Mouse (Mus musculus) liver, embryonic 12.5 days (tissue): ENCODE measurements around the gene Pdxk. TPM values are rescaled to one million over a fixed set of nuclear protein-coding genes. Genes with fewer than 3 reads are reported as not detected.
A peak's percentile ranks its signal among the peaks of the same experiment; 100 is the strongest.

Experiments used
- ATAC-seq: fragments of 200-750 bp; cut with Nextera tagmentation; 2 replicates; pipeline ENCODE4 v1.8.0; 2017; ENCODE audit warnings: moderate number of reproducible peaks, mild to moderate bottlenecking, moderate library complexity
- H3K27ac ChIP-seq: fragments of 300-500 bp; sonication (generic); 2 replicates; pipeline ENCODE4 v1.5.1; 2016; ENCODE audit warnings: mild to moderate bottlenecking
- H3K27me3 ChIP-seq: fragments of 300-500 bp; sonication (generic); replicated peaks from 2 replicates; pipeline ENCODE4 v1.6.1; 2016; ENCODE audit warnings: mild to moderate bottlenecking, moderate library complexity
- H3K36me3 ChIP-seq: fragments of 300-500 bp; sonication (generic); 2 replicates; pipeline ENCODE4 v1.6.1; 2016; ENCODE audit warnings: mild to moderate bottlenecking, moderate library complexity
- H3K4me1 ChIP-seq: fragments of 300-500 bp; sonication (generic); 2 replicates; pipeline ENCODE4 v1.6.1; 2016
- H3K4me2 ChIP-seq: fragments of 300-500 bp; sonication (generic); 2 replicates; pipeline ENCODE4 v1.6.1; 2016; ENCODE audit warnings: mild to moderate bottlenecking, moderate library complexity
- H3K4me3 ChIP-seq: fragments of 300-500 bp; sonication (generic); 2 replicates; pipeline ENCODE4 v1.5.1; 2016; ENCODE audit warnings: mild to moderate bottlenecking, moderate library complexity
- H3K9ac ChIP-seq: fragments of 300-500 bp; sonication (generic); 2 replicates; pipeline ENCODE4 v1.6.1; 2016; ENCODE audit warnings: mild to moderate bottlenecking, moderate library complexity
- H3K9me3 ChIP-seq: fragments of 300-500 bp; sonication (generic); replicated peaks from 2 replicates; pipeline ENCODE4 v1.6.1; 2016; ENCODE audit warnings: mild to moderate bottlenecking, moderate library complexity
- WGBS: fragments of 180-500 bp; shearing (Covaris S2); methylation state at CpG from one replicate; pipeline ENCODE4 v1.1.7; 2016; ENCODE audit not compliant: insufficient replicate concordance; 5-methylcytosine and 5-hydroxymethylcytosine counted together
- polyA plus RNA-seq: library from polyadenylated mRNA; unstranded; fragments of >200 nt; fragmentation: Nextera tagmentation; extraction: Ambion mirVana; gene quantifications from 2 replicates; pipeline ENCODE4 v1.2.1, GENCODE M21; 2016

Gene Pdxk
- polyA plus RNA-seq, 1 experiment from 2014 or later = 8.2 TPM

- WGBS = 25% methylated on average over 10 of the region's 10 CpGs
- peak overlapping the region; percentile 57 for H3K9ac ChIP-seq
These were observed 7.1 kb downstream of the Pdxk start for GRCm38 (mm10) chr10:78457495-78458347.

GRCm38 (mm10) chr10:78456696-78457095 is 8.1 kb downstream of the Pdxk start:
- Histone ChIP-seq H3K27me3 (no peaks in the 10 kb centered on the region), H3K9ac (no peak overlapping the region), H3K36me3 (no peaks in the 10 kb centered on the region), H3K27ac (no peak overlapping the region), H3K9me3 (no peaks in the 10 kb centered on the region), H3K4me1 (peaks cover 36% of the 10 kb centered on the region), H3K4me3 (no peak overlapping the region), H3K4me2 (no peak overlapping the region)
- no peak for ATAC-seq
- 86% methylated on average over 13 of the region's 13 CpGs for WGBS

More at GRCm38 (mm10) chr10:78457495-78458347, 7.1 kb downstream of the Pdxk start:
- Histone ChIP-seq H3K4me2 (peak overlapping the region; percentile 60), H3K4me3 (peak overlapping the region; percentile 34), H3K4me1 (peaks cover 38% of the 10 kb centered on the region), H3K27me3 (no peaks in the 10 kb centered on the region), H3K27ac (peak overlapping the region; percentile 51; the same call in 1 of the 2 replicates), H3K36me3 (no peaks in the 10 kb centered on the region), H3K9me3 (no peaks in the 10 kb centered on the region)
- peak; percentile 75 for ATAC-seq

GRCm38 (mm10) chr10:78452641-78453040 is 12.1 kb downstream of the Pdxk start:
- Histone ChIP-seq H3K4me1 (peaks cover 13% of the 10 kb centered on the region), H3K4me2 (no peak overlapping the region), H3K27me3 (no peaks in the 10 kb centered on the region), H3K4me3 (no peak overlapping the region), H3K36me3 (peaks cover 30% of the 10 kb centered on the region), H3K9ac (no peak overlapping the region), H3K27ac (no peak overlapping the region), H3K9me3 (no peaks in the 10 kb centered on the region)
- no peak for ATAC-seq
- WGBS = 67% methylated on average over 4 of the region's 4 CpGs

GRCm38 (mm10) chr10:78450761-78451160 is 14.0 kb downstream of the Pdxk start:
- H3K27ac ChIP-seq = no peak overlapping the region
- no peak overlapping the region for H3K9ac ChIP-seq
- H3K9me3 ChIP-seq = no peaks in the 10 kb centered on the region
- no peak overlapping the region for H3K4me3 ChIP-seq
- 0 out of 2 replicates have a peak, but pooled peaks cover 5% of the 10 kb centered on the region for H3K4me1 ChIP-seq
- no peaks in the 10 kb centered on the region for H3K27me3 ChIP-seq
- ATAC-seq = no peak
- H3K4me2 ChIP-seq = no peak overlapping the region
- 75% methylated on average over 5 of the region's 5 CpGs for WGBS
- H3K36me3 ChIP-seq = peaks cover 46% of the 10 kb centered on the region

- WGBS = 74% methylated on average over 3 of the region's 3 CpGs
- H3K4me2 ChIP-seq = no peak overlapping the region
- ATAC-seq = no peak
- no peaks in the 10 kb centered on the region for H3K9me3 ChIP-seq
- H3K4me3 ChIP-seq = no peak overlapping the region
- no peaks in the 10 kb centered on the region for H3K4me1 ChIP-seq
- no peak overlapping the region for H3K27ac ChIP-seq
- H3K36me3 ChIP-seq = peaks cover 69% of the 10 kb centered on the region
- H3K27me3 ChIP-seq = no peaks in the 10 kb centered on the region
- H3K9ac ChIP-seq = no peak overlapping the region
These were observed 17.4 kb downstream of the Pdxk start for GRCm38 (mm10) chr10:78447396-78447795.

GRCm38 (mm10) chr10:78446195-78446594 is 18.6 kb downstream of the Pdxk start:
- WGBS = 80% methylated on average over 3 of the region's 3 CpGs
- H3K36me3 ChIP-seq = peaks cover 69% of the 10 kb centered on the region
- no peak overlapping the region for H3K27ac ChIP-seq
- no peaks in the 10 kb centered on the region for H3K27me3 ChIP-seq
- no peak overlapping the region for H3K4me2 ChIP-seq
- H3K4me1 ChIP-seq = no peaks in the 10 kb centered on the region
- H3K9me3 ChIP-seq = no peaks in the 10 kb centered on the region
- H3K9ac ChIP-seq = no peak overlapping the region
- no peak for ATAC-seq
- H3K4me3 ChIP-seq = no peak overlapping the region

- H3K9ac ChIP-seq = no peak overlapping the region
- ATAC-seq = no peak
- H3K4me2 ChIP-seq = no peak overlapping the region
- H3K27me3 ChIP-seq = no peaks in the 10 kb centered on the region
- H3K4me3 ChIP-seq = no peak overlapping the region
- H3K27ac ChIP-seq = no peak overlapping the region
- H3K9me3 ChIP-seq = no peaks in the 10 kb centered on the region
- H3K4me1 ChIP-seq = 0 out of 2 replicates have a peak, but pooled peaks cover 2% of the 10 kb centered on the region
- WGBS = 73% methylated on average over 3 of the region's 3 CpGs
- peaks cover 40% of the 10 kb centered on the region for H3K36me3 ChIP-seq
These were observed 22.5 kb downstream of the Pdxk start for GRCm38 (mm10) chr10:78442292-78442691.

GRCm38 (mm10) chr10:78441606-78442005 is 23.2 kb downstream of the Pdxk start:
- Histone ChIP-seq H3K27me3 (no peaks in the 10 kb centered on the region), H3K9me3 (no peaks in the 10 kb centered on the region), H3K4me1 (0 out of 2 replicates have a peak, but pooled peaks cover 2% of the 10 kb centered on the region), H3K36me3 (peaks cover 33% of the 10 kb centered on the region), H3K27ac (no peak overlapping the region), H3K4me3 (no peak overlapping the region), H3K4me2 (no peak overlapping the region), H3K9ac (no peak overlapping the region)
- ATAC-seq = no peak
- 77% methylated on average over 5 of the region's 5 CpGs for WGBS

GRCm38 (mm10) chr10:78440812-78441211 is 24.0 kb downstream of the Pdxk start:
- Histone ChIP-seq H3K27ac (no peak overlapping the region), H3K9ac (no peak overlapping the region), H3K4me1 (0 out of 2 replicates have a peak, but pooled peaks cover 2% of the 10 kb centered on the region), H3K9me3 (no peaks in the 10 kb centered on the region), H3K4me2 (no peak overlapping the region), H3K4me3 (no peak overlapping the region), H3K27me3 (no peaks in the 10 kb centered on the region), H3K36me3 (peaks cover 28% of the 10 kb centered on the region)
- WGBS = 68% methylated on average over 9 of the region's 9 CpGs
- ATAC-seq = no peak

- Histone ChIP-seq H3K9me3 (no peaks in the 10 kb centered on the region), H3K4me3 (no peak overlapping the region), H3K9ac (no peak overlapping the region), H3K27me3 (no peaks in the 10 kb centered on the region), H3K4me1 (0 out of 2 replicates have a peak, but pooled peaks cover 2% of the 10 kb centered on the region), H3K4me2 (no peak overlapping the region), H3K36me3 (peaks cover 25% of the 10 kb centered on the region), H3K27ac (no peak overlapping the region)
- 79% methylated on average over 7 of the region's 7 CpGs for WGBS
- ATAC-seq = no peak
These were observed 24.8 kb downstream of the Pdxk start for GRCm38 (mm10) chr10:78439990-78440389.

- no peak; the same call in 1 of the 2 replicates for ATAC-seq
- H3K9ac ChIP-seq = no peak overlapping the region
- no peak overlapping the region for H3K4me3 ChIP-seq
These were observed 25.2 kb downstream of the Pdxk start for GRCm38 (mm10) chr10:78439550-78439949.

GRCm38 (mm10) chr10:78438094-78438493 is 26.7 kb downstream of the Pdxk start:
- H3K9me3 ChIP-seq = no peaks in the 10 kb centered on the region
- peaks cover 9% of the 10 kb centered on the region for H3K36me3 ChIP-seq
- H3K4me2 ChIP-seq = no peak overlapping the region
- ATAC-seq = no peak; the same call in 1 of the 2 replicates
- 0 out of 2 replicates have a peak, but pooled peaks cover 2% of the 10 kb centered on the region for H3K4me1 ChIP-seq
- WGBS = 8% methylated on average over 5 of the region's 5 CpGs
- peaks cover 2% of the 10 kb centered on the region; the same call in 1 of the 2 replicates for H3K27me3 ChIP-seq
- no peak overlapping the region for H3K4me3 ChIP-seq
- no peak overlapping the region for H3K9ac ChIP-seq
- no peak overlapping the region for H3K27ac ChIP-seq

More at GRCm38 (mm10) chr10:78439550-78439949, 25.2 kb downstream of the Pdxk start:
- 54% methylated on average over 5 of the region's 5 CpGs for WGBS
- Histone ChIP-seq H3K4me2 (no peak overlapping the region), H3K27me3 (no peaks in the 10 kb centered on the region), H3K36me3 (peaks cover 21% of the 10 kb centered on the region), H3K27ac (no peak overlapping the region), H3K9me3 (no peaks in the 10 kb centered on the region), H3K4me1 (0 out of 2 replicates have a peak, but pooled peaks cover 2% of the 10 kb centered on the region)
